Mouse (Mus musculus): ENCODE results near the gene Slc4a4. TPM values are rescaled to one million over a fixed set of nuclear protein-coding genes. Genes with fewer than 3 reads are reported as not detected.

Slc4a4 gene
- polyA plus RNA-seq, 2 experiments, result 0.50 to 0.57 TPM

DNA sequence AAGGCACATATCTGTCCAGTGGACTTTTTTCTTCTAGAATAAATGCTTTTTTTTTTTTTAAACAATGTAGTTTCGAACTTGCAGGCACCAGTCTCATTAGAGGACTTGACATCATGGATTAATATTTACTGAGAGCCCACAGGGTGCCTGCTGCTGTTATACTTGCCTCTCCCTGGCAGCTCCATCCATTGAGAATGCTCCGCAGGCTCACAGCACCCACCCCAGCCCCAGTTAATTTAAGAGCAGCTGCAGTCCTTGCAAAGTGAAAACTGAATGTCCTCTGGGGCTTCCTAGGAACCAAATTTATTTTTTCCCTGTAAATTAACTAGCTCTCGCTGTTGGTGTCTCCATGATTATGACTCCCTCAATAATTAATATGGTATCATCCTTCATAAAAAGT, 303.4 kb downstream of the Slc4a4 start:
- Histone ChIP-seq H3K4me3 (ENCODE audit: insufficient read depth in 1 of 2, low read depth in 2 of 2, low read length in 2 of 2) (no peak overlapping the region), H3K36me3 (replicated peaks; ENCODE audit: control insufficient read depth, insufficient read depth, low read depth) (no peaks in the 10 kb centered on the region), H3K27ac (no peak overlapping the region), H3K4me2 (ENCODE audit: low read depth) (no peak overlapping the region), H3K27me3 (ENCODE audit: control insufficient read depth, insufficient read depth, low read length) (no peaks in the 10 kb centered on the region), H3K4me1 (replicated peaks; ENCODE audit: control insufficient read depth in 2 of 2, insufficient read depth in 2 of 2, low read length in 1 of 2) (no peaks in the 10 kb centered on the region), H3K9me3 (ENCODE audit: control insufficient read depth, low read length) (no peaks in the 10 kb centered on the region), H3K9ac (replicated peaks) (no peak overlapping the region)
- TF ChIP-seq CTCF (IDR thresholded peaks at IDR 0.05; ENCODE audit: low read depth) (no peak), EP300 (IDR thresholded peaks at IDR 0.05; ENCODE audit: low read depth) (no peak)
- ATAC-seq (ENCODE audit: insufficient read depth) (no peak), DNase-seq (ENCODE audit: low read depth in 3 of 3, low spot score in 3 of 3) (no peak)
- 55% methylated on average over 3 of the region's 3 CpGs for WGBS (ENCODE audit: insufficient replicate concordance)

DNA sequence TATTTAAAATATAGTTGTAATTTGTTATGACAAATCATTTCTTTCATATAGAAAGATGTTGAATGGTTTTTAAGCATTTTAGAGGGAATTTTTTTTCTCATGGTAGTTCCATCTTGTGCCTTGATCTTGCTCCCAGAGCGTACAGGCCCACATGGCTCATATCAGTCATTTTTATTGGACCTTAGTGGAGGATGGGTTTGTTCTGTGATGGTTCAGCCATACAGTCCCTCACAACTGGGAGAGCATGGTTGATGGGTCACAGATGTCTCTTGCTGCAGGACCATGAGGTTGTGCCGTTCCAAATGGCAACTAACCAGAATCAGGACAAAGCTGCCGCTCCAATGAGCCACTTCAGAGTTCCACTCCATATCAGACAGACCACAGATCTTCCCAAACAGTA, 308.0 kb downstream of the Slc4a4 start:
- H3K36me3 ChIP-seq (replicated peaks; ENCODE audit: control insufficient read depth, insufficient read depth, low read depth), result no peaks in the 10 kb centered on the region
- no peak overlapping the region for H3K27ac ChIP-seq
- 75% methylated on average over 3 of the region's 3 CpGs for WGBS (ENCODE audit: insufficient replicate concordance)
- no peak for DNase-seq (ENCODE audit: low read depth in 3 of 3, low spot score in 3 of 3)
- no peak for ATAC-seq (ENCODE audit: insufficient read depth)
- H3K9ac ChIP-seq (replicated peaks), result no peak overlapping the region
- no peaks in the 10 kb centered on the region for H3K27me3 ChIP-seq (ENCODE audit: control insufficient read depth, insufficient read depth, low read length)
- no peaks in the 10 kb centered on the region for H3K9me3 ChIP-seq (ENCODE audit: control insufficient read depth, low read length)
- no peaks in the 10 kb centered on the region for H3K4me1 ChIP-seq (replicated peaks; ENCODE audit: control insufficient read depth in 2 of 2, insufficient read depth in 2 of 2, low read length in 1 of 2)
- TF ChIP-seq CTCF (IDR thresholded peaks at IDR 0.05; ENCODE audit: low read depth) (no peak), EP300 (IDR thresholded peaks at IDR 0.05; ENCODE audit: low read depth) (no peak)
- no peak overlapping the region for H3K4me2 ChIP-seq (ENCODE audit: low read depth)
- no peak overlapping the region for H3K4me3 ChIP-seq (ENCODE audit: insufficient read depth in 1 of 2, low read depth in 2 of 2, low read length in 2 of 2)

DNA sequence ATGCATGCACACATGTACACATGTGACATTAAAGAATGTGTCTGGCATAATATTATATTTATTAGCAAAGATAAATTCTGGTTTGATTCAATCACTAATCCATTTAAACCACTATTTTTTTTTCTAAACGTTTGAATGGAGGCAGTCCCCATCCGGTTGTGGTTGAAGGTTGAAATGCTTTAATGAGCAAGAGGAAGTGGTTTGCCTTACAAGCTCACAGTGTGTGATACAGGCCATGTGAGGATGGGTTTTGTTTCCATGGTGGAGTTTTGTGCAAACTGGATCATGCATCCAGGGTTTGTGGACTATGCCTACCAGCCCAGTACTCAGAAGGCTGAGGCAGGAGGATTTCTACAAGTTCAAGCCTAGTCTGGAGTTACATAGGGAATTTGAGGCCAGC, 311.9 kb downstream of the Slc4a4 start:
- ATAC-seq (ENCODE audit: insufficient read depth) (no peak), DNase-seq (ENCODE audit: low read depth in 3 of 3, low spot score in 3 of 3) (no peak)
- Histone ChIP-seq H3K9ac (replicated peaks) (no peak overlapping the region), H3K4me3 (ENCODE audit: insufficient read depth in 1 of 2, low read depth in 2 of 2, low read length in 2 of 2) (no peak overlapping the region), H3K9me3 (ENCODE audit: control insufficient read depth, low read length) (no peaks in the 10 kb centered on the region), H3K27me3 (ENCODE audit: control insufficient read depth, insufficient read depth, low read length) (no peaks in the 10 kb centered on the region), H3K4me1 (replicated peaks; ENCODE audit: control insufficient read depth in 2 of 2, insufficient read depth in 2 of 2, low read length in 1 of 2) (no peaks in the 10 kb centered on the region), H3K27ac (no peak overlapping the region), H3K4me2 (ENCODE audit: low read depth) (no peak overlapping the region), H3K36me3 (replicated peaks; ENCODE audit: control insufficient read depth, insufficient read depth, low read depth) (no peaks in the 10 kb centered on the region)
- TF ChIP-seq CTCF (IDR thresholded peaks at IDR 0.05; ENCODE audit: low read depth) (no peak), EP300 (IDR thresholded peaks at IDR 0.05; ENCODE audit: low read depth) (no peak)
- WGBS (ENCODE audit: insufficient replicate concordance), result 15% methylated on average over 2 of the region's 2 CpGs

DNA sequence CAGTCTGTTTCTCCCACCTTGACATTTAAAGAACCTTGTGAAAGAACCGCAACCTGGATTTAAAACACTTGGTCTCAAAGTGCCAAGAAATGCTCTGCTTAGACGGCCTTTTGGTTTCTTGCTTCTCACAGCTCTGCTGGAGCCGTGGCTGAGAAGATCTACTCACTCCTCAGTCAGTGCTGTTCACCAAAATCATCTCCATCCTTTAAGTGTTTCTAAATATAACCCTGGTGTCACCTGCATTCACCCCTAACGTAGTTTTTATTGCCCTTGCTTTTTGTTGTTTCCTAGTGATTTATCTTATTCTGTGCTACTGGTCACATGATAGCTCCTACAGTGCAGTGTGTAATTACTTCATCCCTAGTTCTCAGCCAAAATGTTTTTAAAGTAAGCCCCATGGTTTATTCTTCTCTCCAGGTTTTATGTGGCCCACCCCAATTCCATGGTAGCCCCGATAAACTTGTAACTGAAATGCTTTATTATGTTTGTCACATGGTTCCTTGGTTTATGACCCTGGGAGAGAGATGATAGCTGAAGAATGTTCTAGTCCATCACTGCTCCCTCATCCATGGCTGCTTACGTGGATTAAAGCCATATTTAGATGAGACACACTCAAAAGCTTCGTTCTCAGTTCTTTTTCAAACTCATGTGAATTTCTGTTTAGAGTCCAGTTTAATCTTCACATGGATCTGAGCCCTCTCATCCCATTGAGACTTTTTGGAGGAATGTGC, 323.5 kb downstream of the Slc4a4 start:
- Histone ChIP-seq H3K4me1 (replicated peaks; ENCODE audit: control insufficient read depth in 2 of 2, insufficient read depth in 2 of 2, low read length in 1 of 2) (no peaks in the 10 kb centered on the region), H3K9ac (replicated peaks) (no peak overlapping the region), H3K27me3 (ENCODE audit: control insufficient read depth, insufficient read depth, low read length) (no peaks in the 10 kb centered on the region), H3K36me3 (replicated peaks; ENCODE audit: control insufficient read depth, insufficient read depth, low read depth) (no peaks in the 10 kb centered on the region), H3K9me3 (ENCODE audit: control insufficient read depth, low read length) (no peaks in the 10 kb centered on the region), H3K4me2 (ENCODE audit: low read depth) (no peak overlapping the region), H3K27ac (no peak overlapping the region), H3K4me3 (ENCODE audit: insufficient read depth in 1 of 2, low read depth in 2 of 2, low read length in 2 of 2) (no peak overlapping the region)
- no peak for ATAC-seq (ENCODE audit: insufficient read depth)
- TF ChIP-seq EP300 (IDR thresholded peaks at IDR 0.05; ENCODE audit: low read depth), result no peak
- no peak for TF ChIP-seq CTCF (IDR thresholded peaks at IDR 0.05; ENCODE audit: low read depth)
- DNase-seq (ENCODE audit: low read depth in 3 of 3, low spot score in 3 of 3), result no peak
- 52% methylated on average over 7 of the region's 7 CpGs for WGBS (ENCODE audit: insufficient replicate concordance)

DNA sequence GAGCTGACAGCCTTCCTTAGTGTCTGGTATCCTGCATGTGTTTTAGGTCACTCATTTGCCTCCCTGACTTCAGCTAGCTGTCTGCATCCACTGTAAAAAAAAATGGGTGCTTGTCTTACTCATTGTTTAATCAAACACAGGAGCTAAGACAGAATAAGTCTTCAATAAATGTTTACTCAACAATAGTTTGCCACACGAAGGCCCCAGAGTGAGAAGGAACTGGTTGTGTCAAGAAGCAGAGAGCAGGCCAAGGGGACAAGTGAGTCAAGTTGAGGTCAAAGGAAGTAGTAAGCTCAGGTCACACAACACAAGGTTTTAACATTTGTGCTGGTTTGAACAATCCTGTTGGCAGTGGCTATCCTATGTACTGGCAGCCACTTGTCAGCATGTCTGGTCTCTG, 324.4 kb downstream of the Slc4a4 start:
- DNase-seq (ENCODE audit: low read depth in 3 of 3, low spot score in 3 of 3) (no peak), ATAC-seq (ENCODE audit: insufficient read depth) (no peak)
- Histone ChIP-seq H3K4me3 (ENCODE audit: insufficient read depth in 1 of 2, low read depth in 2 of 2, low read length in 2 of 2) (no peak overlapping the region), H3K36me3 (replicated peaks; ENCODE audit: control insufficient read depth, insufficient read depth, low read depth) (no peaks in the 10 kb centered on the region), H3K9me3 (ENCODE audit: control insufficient read depth, low read length) (no peaks in the 10 kb centered on the region), H3K27me3 (ENCODE audit: control insufficient read depth, insufficient read depth, low read length) (no peaks in the 10 kb centered on the region), H3K4me2 (ENCODE audit: low read depth) (no peak overlapping the region), H3K9ac (replicated peaks) (no peak overlapping the region), H3K27ac (no peak overlapping the region), H3K4me1 (replicated peaks; ENCODE audit: control insufficient read depth in 2 of 2, insufficient read depth in 2 of 2, low read length in 1 of 2) (no peaks in the 10 kb centered on the region)
- WGBS (ENCODE audit: insufficient replicate concordance), result 35% methylated on average over 1 of the region's 1 CpGs
- TF ChIP-seq EP300 (IDR thresholded peaks at IDR 0.05; ENCODE audit: low read depth) (no peak), CTCF (IDR thresholded peaks at IDR 0.05; ENCODE audit: low read depth) (no peak)
